Mouse (Mus musculus) lung, embryonic 14.5 days (tissue): Measurements from ENCODE around the gene Hsd11b1. TPM values are rescaled to one million over a fixed set of nuclear protein-coding genes. Genes with fewer than 3 reads are reported as not detected.

Experiments used
- ATAC-seq: fragments of 200-750 bp; cut with Nextera tagmentation; 2 replicates; pipeline ENCODE4 v1.8.0; 2017; ENCODE audit warnings: mild to moderate bottlenecking, moderate TSS enrichment, moderate library complexity; ENCODE audit not compliant: insufficient read depth
- DNase-seq: peaks from one replicate; pipeline ENCODE4 v3.0.0-alpha.2; 2015
- H3K27ac ChIP-seq: fragments of 300-500 bp; sonication (generic); 2 replicates; pipeline ENCODE4 v1.5.1; 2014; ENCODE audit warnings: low read depth, mild to moderate bottlenecking, moderate library complexity
- H3K27me3 ChIP-seq: fragments of 300-500 bp; sonication (generic); 2 replicates; pipeline ENCODE4 v1.6.1; 2014; ENCODE audit warnings: low read length, control low read depth; ENCODE audit not compliant: insufficient read depth
- H3K36me3 ChIP-seq: fragments of 300-500 bp; sonication (generic); 2 replicates; pipeline ENCODE4 v1.6.1; 2014; ENCODE audit warnings: control low read depth; ENCODE audit not compliant: insufficient read depth
- H3K4me1 ChIP-seq: fragments of 300-500 bp; sonication (generic); 2 replicates; pipeline ENCODE4 v1.6.1; 2014; ENCODE audit warnings: antibody characterized with exemption, control low read depth; ENCODE audit not compliant: insufficient read depth
- H3K4me2 ChIP-seq: fragments of 300-500 bp; sonication (generic); 2 replicates; pipeline ENCODE4 v1.6.1; 2014; ENCODE audit warnings: mild to moderate bottlenecking
- H3K4me3 ChIP-seq: fragments of 300-500 bp; sonication (generic); 2 replicates; pipeline ENCODE4 v1.5.1; 2014; ENCODE audit warnings: low read depth, low read length
- H3K9ac ChIP-seq: fragments of 300-500 bp; sonication (generic); 2 replicates; pipeline ENCODE4 v1.6.1; 2014
- H3K9me3 ChIP-seq: fragments of 300-500 bp; sonication (generic); 2 replicates; pipeline ENCODE4 v1.6.1; 2016; ENCODE audit warnings: low read depth, low read length, control low read depth
- CTCF ChIP-seq: IDR thresholded peaks from 2 replicates; pipeline ENCODE4 v1.5.1; 2016; ENCODE audit warnings: antibody characterized with exemption, low read depth
- WGBS: fragments of 180-500 bp; shearing (Covaris S2); extraction: QIAGEN DNeasy Blood & Tissue Kit; methylation state at CpG from one replicate; pipeline ENCODE4 v1.1.7; 2014; 5-methylcytosine and 5-hydroxymethylcytosine counted together
- polyA plus RNA-seq: library from polyadenylated mRNA; unstranded; fragments of >200 nt; fragmentation: Nextera tagmentation; extraction: Ambion mirVana; gene quantifications from 2 replicates; pipeline ENCODE4 v1.2.1, GENCODE M21; 2014

Gene Hsd11b1
- polyA plus RNA-seq, 1 experiment from 2014 or later = 1.6 TPM

- Histone ChIP-seq H3K4me3 (no peak overlapping the region), H3K27ac (no peak overlapping the region), H3K27me3 (no peaks in the 10 kb centered on the region), H3K4me1 (no peaks in the 10 kb centered on the region), H3K36me3 (no peaks in the 10 kb centered on the region), H3K4me2 (no peak overlapping the region), H3K9me3 (no peaks in the 10 kb centered on the region), H3K9ac (no peak overlapping the region)
- TF ChIP-seq CTCF = no peak
- DNase-seq (no peak), ATAC-seq (no peak)
- WGBS = 77% methylated on average over 18 of the region's 18 CpGs
Observed at GRCm38 (mm10) chr1:193197494-193198205, 66.2 kb downstream of the Hsd11b1 start.

- H3K9ac ChIP-seq = no peak overlapping the region
- 59% methylated on average over 3 of the region's 3 CpGs for WGBS
- ATAC-seq = no peak
Observed at GRCm38 (mm10) chr1:193195169-193195810, 68.6 kb downstream of the Hsd11b1 start.

GRCm38 (mm10) chr1:193194416-193195140, 69.3 kb downstream of the Hsd11b1 start:
- TF ChIP-seq CTCF = no peak
- WGBS = 79% methylated on average over 3 of the region's 3 CpGs
- no peak overlapping the region for H3K27ac ChIP-seq
- no peak overlapping the region for H3K4me2 ChIP-seq
- no peak for ATAC-seq
- no peaks in the 10 kb centered on the region for H3K36me3 ChIP-seq
- H3K4me1 ChIP-seq = peaks cover 9% of the 10 kb centered on the region
- H3K27me3 ChIP-seq = no peaks in the 10 kb centered on the region
- no peak overlapping the region for H3K9ac ChIP-seq
- H3K4me3 ChIP-seq = no peak overlapping the region
- no peak for DNase-seq
- H3K9me3 ChIP-seq = no peaks in the 10 kb centered on the region

More at GRCm38 (mm10) chr1:193195169-193195810, 68.6 kb downstream of the Hsd11b1 start:
- TF ChIP-seq CTCF = no peak
- Histone ChIP-seq H3K4me1 (peaks cover 2% of the 10 kb centered on the region), H3K4me3 (no peak overlapping the region), H3K4me2 (no peak overlapping the region), H3K9me3 (no peaks in the 10 kb centered on the region), H3K36me3 (no peaks in the 10 kb centered on the region), H3K27me3 (no peaks in the 10 kb centered on the region), H3K27ac (no peak overlapping the region)
- DNase-seq = no peak

GRCm38 (mm10) chr1:193191675-193192283, 72.1 kb downstream of the Hsd11b1 start:
- Histone ChIP-seq H3K4me1 (peaks cover 13% of the 10 kb centered on the region), H3K9ac (no peak overlapping the region), H3K27me3 (no peaks in the 10 kb centered on the region), H3K4me3 (no peak overlapping the region), H3K9me3 (no peaks in the 10 kb centered on the region), H3K36me3 (no peaks in the 10 kb centered on the region), H3K4me2 (no peak overlapping the region), H3K27ac (peak overlapping the region; percentile 54; the same call in 1 of the 2 replicates)
- no peak for ATAC-seq
- 76% methylated on average over 7 of the region's 7 CpGs for WGBS
- no peak for TF ChIP-seq CTCF
- DNase-seq = no peak

- DNase-seq = peak; percentile 30
- Histone ChIP-seq H3K4me1 (peaks cover 13% of the 10 kb centered on the region), H3K4me3 (no peak overlapping the region), H3K27me3 (no peaks in the 10 kb centered on the region), H3K4me2 (no peak overlapping the region), H3K36me3 (no peaks in the 10 kb centered on the region), H3K9me3 (no peaks in the 10 kb centered on the region), H3K27ac (peak overlapping the region; percentile 87; the same call in 1 of the 2 replicates), H3K9ac (no peak overlapping the region)
- ATAC-seq = peak; percentile 16; the same call in 1 of the 2 replicates
- WGBS = 35% methylated on average over 3 of the region's 3 CpGs
- TF ChIP-seq CTCF = no peak
Observed at GRCm38 (mm10) chr1:193189771-193190170, 74.1 kb downstream of the Hsd11b1 start.

GRCm38 (mm10) chr1:193189151-193189621, 74.7 kb downstream of the Hsd11b1 start:
- H3K36me3 ChIP-seq = no peaks in the 10 kb centered on the region
- TF ChIP-seq CTCF = no peak
- H3K27ac ChIP-seq = peak overlapping the region; percentile 87
- H3K4me2 ChIP-seq = peak overlapping the region; percentile 24; the same call in 1 of the 2 replicates
- WGBS = 10% methylated on average over 9 of the region's 9 CpGs
- no peaks in the 10 kb centered on the region for H3K9me3 ChIP-seq
- H3K4me3 ChIP-seq = no peak overlapping the region
- ATAC-seq (peak; percentile 95), DNase-seq (peak; percentile 78)
- peaks cover 13% of the 10 kb centered on the region for H3K4me1 ChIP-seq
- no peaks in the 10 kb centered on the region for H3K27me3 ChIP-seq
- H3K9ac ChIP-seq = no peak overlapping the region
